Mouse (Mus musculus): Measurements from ENCODE around the gene Nle1. TPM values are rescaled to one million over a fixed set of nuclear protein-coding genes. Genes with fewer than 3 reads are reported as not detected.

Nle1 gene
- polyA plus RNA-seq, 1 experiment from 2014 or later, result 40.3 TPM

DNA sequence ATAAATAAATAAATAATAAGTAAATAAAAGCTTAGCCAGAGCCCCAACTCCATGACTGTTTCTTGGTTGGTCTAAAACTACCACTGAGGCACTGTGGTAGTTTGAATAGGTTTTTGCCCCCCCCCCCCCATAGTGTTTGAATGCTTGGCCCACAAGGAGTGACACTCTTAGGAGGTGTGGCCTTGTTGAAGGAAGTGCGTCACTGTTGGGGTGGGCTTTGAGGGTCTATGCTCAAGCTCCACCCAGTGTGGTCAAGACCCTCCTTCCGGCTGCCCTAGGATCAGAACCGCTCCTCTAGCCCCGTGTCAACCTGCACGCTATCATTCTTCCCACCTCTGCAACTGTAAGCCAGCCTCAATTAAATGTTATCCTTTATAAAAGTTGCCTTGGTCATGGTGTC is 32.6 kb downstream of the Nle1 start:
- no peak for DNase-seq (ENCODE audit: low spot score)
- H3K9me3 ChIP-seq (replicated peaks), result no peaks in the 10 kb centered on the region
- WGBS, result 88% methylated on average over 5 of the region's 5 CpGs
- peaks cover 12% of the 10 kb centered on the region; the same call in 1 of the 2 replicates for H3K36me3 ChIP-seq
- H3K27ac ChIP-seq (replicated peaks), result no peak overlapping the region
- H3K27me3 ChIP-seq (ENCODE audit: low read depth, poor library complexity, severe bottlenecking), result no peaks in the 10 kb centered on the region
- H3K4me3 ChIP-seq, result no peak overlapping the region
- H3K4me1 ChIP-seq, result peaks cover 3% of the 10 kb centered on the region

DNA sequence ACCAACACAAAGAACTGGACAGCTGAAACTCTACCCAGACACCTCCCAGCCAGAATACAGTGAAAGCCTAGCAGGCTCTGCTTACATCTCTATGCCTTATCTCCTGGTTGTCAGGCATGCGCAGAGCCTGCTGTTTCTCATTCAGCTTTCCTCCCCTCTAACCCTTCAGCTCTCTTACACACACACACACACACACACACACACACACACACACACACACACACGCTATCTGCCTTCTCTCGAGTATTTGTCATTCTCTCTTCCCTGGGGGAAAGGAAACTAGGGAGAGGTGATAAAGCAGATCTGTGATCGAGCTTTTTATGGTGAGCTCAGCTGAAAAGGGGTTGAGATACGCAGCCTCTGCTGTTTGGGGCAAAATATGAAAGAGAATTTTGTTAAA is 33.3 kb downstream of the Nle1 start:
- 88% methylated on average over 5 of the region's 5 CpGs for WGBS
- 0 out of 2 replicates have a peak, but pooled peaks cover 3% of the 10 kb centered on the region for H3K27me3 ChIP-seq (ENCODE audit: low read depth, poor library complexity, severe bottlenecking)
- no peak overlapping the region for H3K27ac ChIP-seq (replicated peaks)
- H3K9me3 ChIP-seq (replicated peaks), result no peaks in the 10 kb centered on the region
- H3K4me1 ChIP-seq, result peaks cover 10% of the 10 kb centered on the region
- no peak overlapping the region for H3K4me3 ChIP-seq
- DNase-seq (ENCODE audit: low spot score), result no peak
- peaks cover 12% of the 10 kb centered on the region; the same call in 1 of the 2 replicates for H3K36me3 ChIP-seq

DNA sequence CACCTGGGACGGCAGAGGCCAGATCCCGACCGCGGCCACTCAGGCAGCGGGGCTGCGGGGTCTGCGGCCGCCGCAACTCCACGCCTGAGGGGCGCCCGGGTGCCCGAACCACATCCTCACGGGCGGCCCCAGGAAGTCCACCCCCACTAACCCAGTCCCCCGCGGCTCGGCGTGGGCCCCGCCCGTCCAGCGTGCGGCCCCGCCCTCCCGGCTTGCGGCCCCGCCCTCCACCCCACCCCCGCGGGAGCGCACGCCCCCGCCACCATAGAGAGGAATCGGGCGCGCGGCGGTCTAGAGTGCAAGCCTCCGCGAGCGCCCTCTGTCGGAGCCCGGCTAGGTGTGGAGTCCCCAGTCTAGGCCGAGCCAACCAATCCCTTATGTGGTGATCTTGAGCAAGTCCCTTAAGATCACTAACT is 37.2 kb downstream of the Nle1 start, which contains the start of gene Rffl:
Rffl (minus strand) TSS at position 180 of the 416 bp plus-strand sequence.
- WGBS, result under 1% methylated on average over 43 of the region's 43 CpGs
- no peaks in the 10 kb centered on the region for H3K36me3 ChIP-seq
- DNase-seq (ENCODE audit: low spot score), result peak; percentile 91
- H3K27ac ChIP-seq (replicated peaks), result peak within 1 kb of the TSS; percentile 87
- H3K4me3 ChIP-seq, result peak within 1 kb of the TSS; percentile 87
- no peaks in the 10 kb centered on the region for H3K9me3 ChIP-seq (replicated peaks)
- peaks cover 16% of the 10 kb centered on the region for H3K4me1 ChIP-seq
- H3K27me3 ChIP-seq (ENCODE audit: low read depth, poor library complexity, severe bottlenecking), result 0 out of 2 replicates have a peak, but pooled peaks cover 6% of the 10 kb centered on the region

GRCm38 (mm10) chr11:82870173-82871030 is 37.8 kb downstream of the Nle1 start:
- Histone ChIP-seq H3K36me3 (no peaks in the 10 kb centered on the region), H3K27me3 (ENCODE audit: low read depth, poor library complexity, severe bottlenecking) (0 out of 2 replicates have a peak, but pooled peaks cover 6% of the 10 kb centered on the region), H3K27ac (replicated peaks) (peak overlapping the region; percentile 87), H3K4me3 (peak overlapping the region; percentile 87), H3K4me1 (peaks cover 16% of the 10 kb centered on the region), H3K9me3 (replicated peaks) (no peaks in the 10 kb centered on the region)
- 5% methylated on average over 36 of the region's 36 CpGs for WGBS
- peak; percentile 55 for DNase-seq (ENCODE audit: low spot score)

DNA sequence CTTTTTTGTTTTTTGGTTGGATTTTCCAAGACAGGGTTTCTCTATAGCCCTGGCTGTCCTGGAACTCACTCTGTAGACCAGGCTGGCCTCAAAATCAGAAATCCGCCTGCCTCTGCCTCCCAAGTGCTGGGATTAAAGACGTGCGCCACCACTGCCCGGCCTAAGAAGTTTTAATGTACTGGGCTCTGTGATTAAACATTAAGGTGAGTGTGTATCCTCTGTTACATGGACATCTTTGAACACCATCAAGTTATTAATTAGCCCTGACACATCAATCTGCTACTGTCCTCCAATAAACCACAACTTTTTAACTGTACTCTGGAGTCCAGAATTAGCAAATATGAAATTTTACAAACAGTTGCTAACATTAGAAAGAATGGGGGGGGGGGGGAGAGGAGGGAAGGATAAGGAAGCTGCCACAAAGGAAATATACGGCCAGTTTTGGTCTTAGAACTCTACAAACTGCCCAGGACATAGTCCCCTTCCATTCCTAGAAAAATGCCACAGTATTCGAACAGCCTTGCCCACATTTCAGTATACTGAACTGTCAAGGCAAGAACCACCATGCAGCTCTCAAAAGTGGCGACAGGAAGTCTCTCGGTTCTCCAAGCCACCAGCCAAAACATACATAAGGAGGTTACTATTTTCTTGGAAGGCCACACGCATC is 38.6 kb downstream of the Nle1 start:
- H3K4me1 ChIP-seq, result peaks cover 16% of the 10 kb centered on the region
- H3K4me3 ChIP-seq, result peak overlapping the region; percentile 87
- H3K27ac ChIP-seq (replicated peaks), result no peak overlapping the region
- no peaks in the 10 kb centered on the region for H3K36me3 ChIP-seq
- no peaks in the 10 kb centered on the region for H3K9me3 ChIP-seq (replicated peaks)
- H3K27me3 ChIP-seq (ENCODE audit: low read depth, poor library complexity, severe bottlenecking), result 0 out of 2 replicates have a peak, but pooled peaks cover 6% of the 10 kb centered on the region
- DNase-seq (ENCODE audit: low spot score), result no peak
- WGBS, result 77% methylated on average over 9 of the region's 9 CpGs

GRCm38 (mm10) chr11:82867956-82868355 is 40.3 kb downstream of the Nle1 start:
- Histone ChIP-seq H3K27ac (replicated peaks) (no peak overlapping the region), H3K4me3 (no peak overlapping the region), H3K4me1 (peaks cover 19% of the 10 kb centered on the region), H3K9me3 (replicated peaks) (no peaks in the 10 kb centered on the region), H3K27me3 (ENCODE audit: low read depth, poor library complexity, severe bottlenecking) (0 out of 2 replicates have a peak, but pooled peaks cover 6% of the 10 kb centered on the region), H3K36me3 (no peaks in the 10 kb centered on the region)
- 71% methylated on average over 5 of the region's 5 CpGs for WGBS
- no peak for DNase-seq (ENCODE audit: low spot score)

DNA sequence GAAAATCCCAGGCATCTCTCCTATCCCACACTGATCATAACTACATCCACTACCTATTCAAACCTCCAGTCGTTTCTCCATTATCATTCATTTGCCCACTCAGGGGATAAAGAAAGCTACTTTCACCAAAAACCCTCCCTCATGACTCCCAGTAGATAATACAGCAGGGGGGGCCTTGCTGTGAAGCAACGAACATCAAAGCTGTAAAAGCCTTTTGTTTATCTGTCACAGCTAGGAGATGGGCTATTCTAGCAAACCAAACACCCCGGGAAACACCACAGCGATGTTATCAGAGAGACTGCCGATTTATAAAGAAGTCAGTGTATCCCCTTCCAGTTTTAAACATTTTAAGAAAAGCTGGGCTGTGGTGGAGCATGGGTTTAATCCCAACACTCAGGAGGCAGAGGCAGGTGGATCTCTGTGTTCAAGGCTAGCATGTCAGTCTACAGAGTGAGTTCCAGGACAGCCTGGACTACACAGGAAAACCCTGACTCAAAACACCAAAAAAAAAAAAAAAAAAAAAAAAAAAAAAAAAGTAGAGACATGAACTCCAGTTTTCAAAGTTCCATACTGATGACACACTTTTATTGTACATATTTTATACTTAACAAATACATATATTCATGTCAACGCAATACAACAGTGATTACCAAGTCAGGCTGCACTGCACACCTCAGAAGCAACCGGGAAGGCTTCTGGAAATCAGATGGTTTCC is 41.2 kb downstream of the Nle1 start:
- DNase-seq (ENCODE audit: low spot score), result no peak
- no peak overlapping the region for H3K27ac ChIP-seq (replicated peaks)
- WGBS, result 34% methylated on average over 7 of the region's 7 CpGs

DNA sequence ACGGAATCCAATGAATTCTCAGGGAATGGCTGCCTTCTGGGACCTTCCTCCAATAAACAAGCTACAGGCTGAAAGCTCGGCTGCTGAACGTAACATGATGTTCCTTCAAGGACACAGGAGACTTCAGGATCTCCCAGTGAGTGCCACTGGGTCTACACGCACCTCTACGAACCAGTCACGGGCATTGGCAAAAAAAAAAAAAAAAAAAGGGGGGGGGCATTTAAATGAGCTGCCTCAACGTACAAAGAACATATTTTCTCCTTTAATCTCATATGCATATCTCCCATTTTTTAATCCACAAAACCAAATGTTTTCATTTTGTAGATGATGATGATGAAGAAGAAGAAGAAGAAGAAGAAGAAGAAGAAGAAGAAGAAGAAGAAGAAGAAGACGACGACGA is 42.3 kb downstream of the Nle1 start:
- Histone ChIP-seq H3K27me3 (ENCODE audit: low read depth, poor library complexity, severe bottlenecking) (0 out of 2 replicates have a peak, but pooled peaks cover 6% of the 10 kb centered on the region), H3K9me3 (replicated peaks) (no peaks in the 10 kb centered on the region), H3K27ac (replicated peaks) (no peak overlapping the region), H3K4me1 (peaks cover 28% of the 10 kb centered on the region), H3K4me3 (no peak overlapping the region), H3K36me3 (no peaks in the 10 kb centered on the region)
- no peak for DNase-seq (ENCODE audit: low spot score)
- 78% methylated on average over 10 of the region's 10 CpGs for WGBS

More for the DNA sequence above, 41.2 kb downstream of the Nle1 start:
- H3K4me1 ChIP-seq, result peaks cover 22% of the 10 kb centered on the region
- no peak overlapping the region for H3K4me3 ChIP-seq
- H3K27me3 ChIP-seq (ENCODE audit: low read depth, poor library complexity, severe bottlenecking), result 0 out of 2 replicates have a peak, but pooled peaks cover 6% of the 10 kb centered on the region
- H3K36me3 ChIP-seq, result no peaks in the 10 kb centered on the region
- no peaks in the 10 kb centered on the region for H3K9me3 ChIP-seq (replicated peaks)

GRCm38 (mm10) chr11:82863488-82863931 is 44.7 kb downstream of the Nle1 start:
- no peaks in the 10 kb centered on the region for H3K36me3 ChIP-seq
- WGBS, result 76% methylated on average over 4 of the region's 4 CpGs
- no peak overlapping the region for H3K27ac ChIP-seq (replicated peaks)
- no peak overlapping the region for H3K4me3 ChIP-seq
- H3K4me1 ChIP-seq, result peaks cover 16% of the 10 kb centered on the region
- no peak for DNase-seq (ENCODE audit: low spot score)
- H3K27me3 ChIP-seq (ENCODE audit: low read depth, poor library complexity, severe bottlenecking), result no peaks in the 10 kb centered on the region
- H3K9me3 ChIP-seq (replicated peaks), result no peaks in the 10 kb centered on the region

DNA sequence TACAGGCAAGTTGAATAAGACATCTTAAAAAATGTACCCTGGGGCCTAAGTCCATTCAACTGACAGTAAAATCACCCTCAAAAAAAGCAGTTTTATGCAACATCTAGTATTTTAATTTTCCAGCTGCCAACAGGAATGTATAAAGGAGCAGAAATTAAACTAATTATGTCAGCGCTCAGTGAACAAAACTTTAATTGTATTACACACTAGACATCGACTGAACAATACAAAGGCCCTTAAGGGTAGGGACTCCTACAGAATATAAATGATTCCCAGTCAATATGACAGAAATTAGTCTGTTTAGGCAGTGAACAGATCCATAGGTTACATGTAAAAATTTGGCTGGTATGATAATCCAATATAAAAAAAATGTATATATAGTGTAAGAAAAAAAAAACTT is 45.2 kb downstream of the Nle1 start:
- Histone ChIP-seq H3K27ac (replicated peaks) (no peak overlapping the region), H3K4me3 (no peak overlapping the region), H3K4me1 (peaks cover 16% of the 10 kb centered on the region), H3K36me3 (no peaks in the 10 kb centered on the region), H3K9me3 (replicated peaks) (no peaks in the 10 kb centered on the region), H3K27me3 (ENCODE audit: low read depth, poor library complexity, severe bottlenecking) (no peaks in the 10 kb centered on the region)
- WGBS, result 81% methylated on average over 2 of the region's 2 CpGs
- no peak for DNase-seq (ENCODE audit: low spot score)

GRCm38 (mm10) chr11:82862638-82863037 is 45.6 kb downstream of the Nle1 start:
- no peaks in the 10 kb centered on the region for H3K9me3 ChIP-seq (replicated peaks)
- H3K4me3 ChIP-seq, result no peak overlapping the region
- peaks cover 16% of the 10 kb centered on the region for H3K4me1 ChIP-seq
- no peak overlapping the region for H3K27ac ChIP-seq (replicated peaks)
- H3K36me3 ChIP-seq, result no peaks in the 10 kb centered on the region
- H3K27me3 ChIP-seq (ENCODE audit: low read depth, poor library complexity, severe bottlenecking), result no peaks in the 10 kb centered on the region
- no peak for DNase-seq (ENCODE audit: low spot score)
- 91% methylated on average over 9 of the region's 9 CpGs for WGBS

DNA sequence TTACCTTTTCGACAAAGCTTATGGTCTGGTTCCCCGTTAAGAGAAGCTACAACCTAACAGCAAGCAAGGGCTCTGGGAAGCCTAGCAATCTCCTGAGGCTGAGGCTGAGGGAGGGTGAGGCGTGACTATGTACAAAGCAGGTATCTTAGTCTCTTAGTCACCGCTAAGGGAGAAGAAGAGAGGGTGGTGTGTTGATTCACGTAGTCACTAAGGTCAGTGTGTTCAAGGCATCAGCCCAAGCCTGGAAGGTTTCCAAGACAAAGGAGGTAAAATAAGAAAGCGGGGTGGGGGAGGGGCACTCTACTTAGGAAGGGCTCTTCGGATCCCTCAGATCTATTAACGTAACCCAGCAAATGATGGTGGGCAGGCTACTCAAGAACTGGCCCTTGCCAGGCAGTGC is 46.7 kb downstream of the Nle1 start:
- H3K4me1 ChIP-seq, result peaks cover 15% of the 10 kb centered on the region
- WGBS, result 76% methylated on average over 8 of the region's 8 CpGs
- no peak for DNase-seq (ENCODE audit: low spot score)
- no peaks in the 10 kb centered on the region for H3K36me3 ChIP-seq
- H3K27me3 ChIP-seq (ENCODE audit: low read depth, poor library complexity, severe bottlenecking), result no peaks in the 10 kb centered on the region
- H3K27ac ChIP-seq (replicated peaks), result peak overlapping the region; percentile 9; the same call in 1 of the 2 replicates
- H3K9me3 ChIP-seq (replicated peaks), result no peaks in the 10 kb centered on the region
- H3K4me3 ChIP-seq, result no peak overlapping the region

Data from midbrain, embryonic 10.5 days (tissue).